Mouse (Mus musculus): ENCODE measurements at regions not wholly inside any gene's neighbourhood (a gene's known extent, or its start where the extent isn't known, plus 50 kb on each side); places are given as distances from the start of the nearest gene placed in this dataset.
A peak's percentile ranks its signal among the peaks of the same experiment; 100 is the strongest.

DNA sequence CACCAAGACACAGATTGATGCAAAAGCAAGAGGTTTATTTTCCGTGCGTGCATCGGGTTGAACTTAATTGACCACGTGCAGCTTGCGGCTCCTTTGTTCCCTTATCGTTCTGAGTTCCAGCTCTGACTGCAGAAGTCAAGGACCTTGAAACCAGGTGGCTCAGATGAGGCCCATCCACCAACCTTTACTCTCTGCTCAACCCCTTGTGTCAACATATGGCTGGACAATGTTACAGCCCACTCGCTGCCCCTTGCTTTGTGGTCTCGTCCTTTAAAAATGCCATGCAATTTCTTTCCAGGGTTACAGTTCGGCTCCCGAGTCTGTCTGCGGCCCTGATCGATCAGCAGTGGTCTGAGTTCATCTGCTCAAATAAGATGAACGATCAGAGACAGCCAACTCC is 175.2 kb upstream of the Foxn2 start:
- ATAC-seq (ENCODE audit: low read depth) (no peak), DNase-seq (ENCODE audit: low spot score) (no peak)
- Histone ChIP-seq H3K27me3 (replicated peaks; ENCODE audit: control insufficient read depth, insufficient read depth, low read length) (no peaks in the 10 kb centered on the region), H3K27ac (replicated peaks; ENCODE audit: low read depth, low read length) (no peak overlapping the region), H3K4me2 (ENCODE audit: low read depth, low read length) (no peak overlapping the region), H3K36me3 (ENCODE audit: control insufficient read depth, insufficient read depth, low read length) (no peaks in the 10 kb centered on the region), H3K9me3 (ENCODE audit: control insufficient read depth, low read length) (no peaks in the 10 kb centered on the region), H3K9ac (ENCODE audit: low read depth, low read length) (no peak overlapping the region), H3K4me1 (ENCODE audit: control insufficient read depth, insufficient read depth, low read length) (0 out of 2 replicates have a peak, but pooled peaks cover 4% of the 10 kb centered on the region), H3K4me3 (ENCODE audit: low read depth, low read length) (no peak overlapping the region)
- 88% methylated on average over 13 of the region's 13 CpGs for WGBS

DNA sequence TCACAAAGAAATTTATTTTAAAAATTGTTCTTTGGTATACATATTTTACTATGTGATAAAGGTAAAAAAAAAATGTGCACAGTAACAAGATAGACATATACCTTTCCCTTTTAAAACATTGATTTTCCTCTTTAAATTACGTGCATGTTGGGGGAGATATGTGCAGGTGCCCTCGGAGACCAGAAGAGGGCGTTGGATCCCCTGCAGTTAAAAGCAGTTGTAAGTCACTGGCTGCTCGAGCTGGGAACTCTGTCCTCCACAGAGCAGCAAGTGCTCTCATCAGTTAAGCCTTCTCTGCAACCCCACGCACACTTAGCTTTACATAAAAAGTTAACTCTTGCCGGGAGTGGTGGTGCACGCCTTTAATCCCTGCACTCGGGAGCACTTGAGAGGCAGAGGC is 172.3 kb upstream of the Foxn2 start:
- DNase-seq (ENCODE audit: low spot score) = no peak
- no peak for ATAC-seq (ENCODE audit: low read depth)
- H3K27ac ChIP-seq (replicated peaks; ENCODE audit: low read depth, low read length) = no peak overlapping the region
- H3K4me3 ChIP-seq (ENCODE audit: low read depth, low read length) = no peak overlapping the region
- H3K9me3 ChIP-seq (ENCODE audit: control insufficient read depth, low read length) = no peaks in the 10 kb centered on the region
- no peaks in the 10 kb centered on the region for H3K36me3 ChIP-seq (ENCODE audit: control insufficient read depth, insufficient read depth, low read length)
- no peaks in the 10 kb centered on the region for H3K4me1 ChIP-seq (ENCODE audit: control insufficient read depth, insufficient read depth, low read length)
- H3K4me2 ChIP-seq (ENCODE audit: low read depth, low read length) = no peak overlapping the region
- 83% methylated on average over 8 of the region's 8 CpGs for WGBS
- no peaks in the 10 kb centered on the region for H3K27me3 ChIP-seq (replicated peaks; ENCODE audit: control insufficient read depth, insufficient read depth, low read length)
- no peak overlapping the region for H3K9ac ChIP-seq (ENCODE audit: low read depth, low read length)

DNA sequence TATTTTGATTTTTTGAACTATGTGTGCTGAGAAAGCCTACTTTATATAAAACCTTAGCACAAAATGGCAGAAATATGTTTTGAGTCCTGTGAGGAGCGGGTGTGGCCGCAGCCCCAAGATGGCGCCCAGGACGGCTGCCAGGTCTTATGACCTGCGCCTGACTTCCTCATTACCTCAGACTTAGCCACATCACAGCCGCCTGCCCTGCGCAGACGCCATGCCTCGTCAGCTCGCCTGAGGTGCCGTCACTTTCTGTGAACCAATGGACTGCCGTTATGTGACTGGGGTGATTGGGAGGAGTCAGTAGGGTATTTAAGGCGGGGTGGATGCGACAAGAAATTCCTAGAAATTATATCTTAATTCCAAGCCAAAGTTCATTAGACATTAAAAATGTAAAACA is 171.7 kb upstream of the Foxn2 start:
- H3K9ac ChIP-seq (ENCODE audit: low read depth, low read length) = no peak overlapping the region
- no peak overlapping the region for H3K4me3 ChIP-seq (ENCODE audit: low read depth, low read length)
- no peak overlapping the region for H3K27ac ChIP-seq (replicated peaks; ENCODE audit: low read depth, low read length)
- H3K36me3 ChIP-seq (ENCODE audit: control insufficient read depth, insufficient read depth, low read length) = no peaks in the 10 kb centered on the region
- H3K4me2 ChIP-seq (ENCODE audit: low read depth, low read length) = no peak overlapping the region
- 97% methylated on average over 14 of the region's 14 CpGs for WGBS
- ATAC-seq (ENCODE audit: low read depth) (no peak), DNase-seq (ENCODE audit: low spot score) (no peak)
- no peaks in the 10 kb centered on the region for H3K4me1 ChIP-seq (ENCODE audit: control insufficient read depth, insufficient read depth, low read length)
- no peaks in the 10 kb centered on the region for H3K9me3 ChIP-seq (ENCODE audit: control insufficient read depth, low read length)
- no peaks in the 10 kb centered on the region for H3K27me3 ChIP-seq (replicated peaks; ENCODE audit: control insufficient read depth, insufficient read depth, low read length)

DNA sequence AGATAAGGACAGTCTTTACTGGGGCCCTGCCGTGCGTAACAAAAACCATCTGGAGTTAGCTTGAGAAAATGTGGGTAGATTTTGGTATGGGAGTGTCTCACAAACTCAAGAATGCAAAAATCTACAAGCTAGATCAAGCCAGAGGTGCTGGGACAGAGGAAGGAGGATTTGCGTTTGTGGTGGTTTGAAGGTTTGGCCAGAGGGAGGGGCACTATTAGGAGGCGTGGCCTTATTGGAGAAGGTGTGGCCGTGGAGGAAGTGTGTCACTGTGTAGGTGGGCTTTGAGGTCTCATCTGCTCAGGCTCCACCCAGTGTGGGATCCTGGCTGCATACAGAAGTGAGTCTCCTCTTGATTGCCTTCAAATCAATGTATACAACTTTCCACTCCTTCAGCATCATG is 169.6 kb upstream of the Foxn2 start:
- DNase-seq (ENCODE audit: low spot score) (no peak), ATAC-seq (ENCODE audit: low read depth) (no peak)
- H3K4me2 ChIP-seq (ENCODE audit: low read depth, low read length) = no peak overlapping the region
- no peak overlapping the region for H3K4me3 ChIP-seq (ENCODE audit: low read depth, low read length)
- H3K27me3 ChIP-seq (replicated peaks; ENCODE audit: control insufficient read depth, insufficient read depth, low read length) = no peaks in the 10 kb centered on the region
- no peaks in the 10 kb centered on the region for H3K4me1 ChIP-seq (ENCODE audit: control insufficient read depth, insufficient read depth, low read length)
- no peak overlapping the region for H3K27ac ChIP-seq (replicated peaks; ENCODE audit: low read depth, low read length)
- 66% methylated on average over 5 of the region's 5 CpGs for WGBS
- H3K9ac ChIP-seq (ENCODE audit: low read depth, low read length) = no peak overlapping the region
- no peaks in the 10 kb centered on the region for H3K36me3 ChIP-seq (ENCODE audit: control insufficient read depth, insufficient read depth, low read length)
- H3K9me3 ChIP-seq (ENCODE audit: control insufficient read depth, low read length) = no peaks in the 10 kb centered on the region

DNA sequence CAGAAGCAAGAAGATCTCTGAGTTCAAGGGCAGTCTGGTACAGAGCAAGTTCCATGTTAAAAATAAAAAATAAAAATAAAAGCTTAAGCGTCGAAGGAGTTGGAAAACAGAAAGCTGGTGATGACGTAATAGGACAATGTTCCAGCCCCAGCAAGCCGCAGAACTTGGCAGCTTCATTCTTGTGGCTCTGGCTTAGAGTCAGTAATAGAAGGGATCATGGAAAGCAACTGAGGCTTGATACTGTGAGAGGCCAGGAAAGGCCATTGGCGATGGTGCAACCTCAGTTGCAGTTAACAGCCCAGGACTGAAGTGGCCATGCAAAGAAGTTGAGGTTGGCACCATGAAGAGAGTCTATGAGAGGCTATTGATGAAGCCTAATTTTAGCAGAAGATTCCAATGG is 168.3 kb upstream of the Foxn2 start:
- Histone ChIP-seq H3K9ac (ENCODE audit: low read depth, low read length) (no peak overlapping the region), H3K27me3 (replicated peaks; ENCODE audit: control insufficient read depth, insufficient read depth, low read length) (no peaks in the 10 kb centered on the region), H3K36me3 (ENCODE audit: control insufficient read depth, insufficient read depth, low read length) (no peaks in the 10 kb centered on the region), H3K27ac (replicated peaks; ENCODE audit: low read depth, low read length) (no peak overlapping the region), H3K4me3 (ENCODE audit: low read depth, low read length) (no peak overlapping the region), H3K9me3 (ENCODE audit: control insufficient read depth, low read length) (no peaks in the 10 kb centered on the region), H3K4me2 (ENCODE audit: low read depth, low read length) (no peak overlapping the region), H3K4me1 (ENCODE audit: control insufficient read depth, insufficient read depth, low read length) (no peaks in the 10 kb centered on the region)
- 93% methylated on average over 5 of the region's 5 CpGs for WGBS
- ATAC-seq (ENCODE audit: low read depth) (no peak), DNase-seq (ENCODE audit: low spot score) (no peak)

DNA sequence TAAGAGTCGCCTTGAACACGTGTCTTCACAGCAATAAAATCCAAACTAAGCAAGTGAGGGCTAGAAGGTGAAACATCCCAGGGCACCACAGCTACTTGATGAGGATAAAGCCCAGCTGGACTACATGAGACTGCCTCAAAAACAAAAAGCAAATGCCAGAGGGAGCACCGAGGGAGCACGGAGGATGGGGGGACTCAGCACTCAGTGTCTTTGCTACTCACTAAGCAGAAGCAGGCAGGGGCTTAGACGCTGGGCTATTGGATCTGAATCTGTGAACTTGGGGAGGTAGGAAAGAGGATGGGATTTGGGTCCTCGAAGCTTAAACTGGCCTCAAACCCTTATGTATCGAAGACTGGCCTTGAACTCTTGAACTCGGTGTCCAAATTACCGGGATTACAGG is 167.0 kb upstream of the Foxn2 start:
- Histone ChIP-seq H3K9me3 (ENCODE audit: control insufficient read depth, low read length) (no peaks in the 10 kb centered on the region), H3K36me3 (ENCODE audit: control insufficient read depth, insufficient read depth, low read length) (no peaks in the 10 kb centered on the region), H3K4me2 (ENCODE audit: low read depth, low read length) (no peak overlapping the region), H3K9ac (ENCODE audit: low read depth, low read length) (no peak overlapping the region), H3K4me3 (ENCODE audit: low read depth, low read length) (no peak overlapping the region), H3K27me3 (replicated peaks; ENCODE audit: control insufficient read depth, insufficient read depth, low read length) (no peaks in the 10 kb centered on the region), H3K27ac (replicated peaks; ENCODE audit: low read depth, low read length) (no peak overlapping the region), H3K4me1 (ENCODE audit: control insufficient read depth, insufficient read depth, low read length) (no peaks in the 10 kb centered on the region)
- WGBS = 90% methylated on average over 9 of the region's 9 CpGs
- ATAC-seq (ENCODE audit: low read depth) (no peak), DNase-seq (ENCODE audit: low spot score) (no peak)

DNA sequence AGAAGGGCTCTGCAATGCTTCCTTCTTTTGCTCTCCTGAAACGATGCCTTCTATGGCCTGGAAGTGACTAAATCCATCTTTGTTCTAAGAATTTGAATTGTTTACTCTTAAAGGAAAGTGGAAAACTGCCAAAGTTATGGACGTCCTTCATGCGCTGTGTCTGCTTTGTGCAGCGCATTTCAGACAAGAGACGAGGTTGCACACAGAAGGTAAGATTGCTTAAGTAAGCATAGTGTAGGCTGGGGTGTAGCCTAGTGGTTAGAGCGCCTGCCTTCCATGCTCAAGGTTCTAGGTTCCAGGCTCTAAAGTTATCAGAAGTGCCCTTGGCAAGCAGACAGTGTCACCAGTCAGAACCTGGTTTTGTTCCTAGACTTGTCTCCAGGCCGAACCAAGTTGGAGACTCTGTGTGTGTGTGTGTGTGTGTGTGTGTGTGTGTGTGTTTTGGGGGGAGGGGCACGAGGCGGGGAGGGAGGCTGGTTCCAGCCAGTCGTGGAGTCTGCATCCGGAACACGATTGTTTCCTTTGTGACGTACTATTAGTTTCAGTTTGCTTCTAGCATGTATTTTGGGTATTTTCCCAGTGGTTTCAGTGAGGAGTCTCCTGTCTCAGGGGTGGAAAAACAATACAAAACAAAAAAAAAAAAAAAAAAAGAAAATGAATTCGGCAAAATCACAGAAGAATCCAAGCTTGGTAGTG is 166.4 kb upstream of the Foxn2 start:
- peak; percentile 41 for DNase-seq (ENCODE audit: low spot score)
- Histone ChIP-seq H3K9me3 (ENCODE audit: control insufficient read depth, low read length) (no peaks in the 10 kb centered on the region), H3K4me3 (ENCODE audit: low read depth, low read length) (no peak overlapping the region), H3K4me1 (ENCODE audit: control insufficient read depth, insufficient read depth, low read length) (no peaks in the 10 kb centered on the region), H3K27ac (replicated peaks; ENCODE audit: low read depth, low read length) (0 out of 2 replicates have a peak overlapping the region, but pooled peaks have one; percentile 15), H3K4me2 (ENCODE audit: low read depth, low read length) (no peak overlapping the region), H3K27me3 (replicated peaks; ENCODE audit: control insufficient read depth, insufficient read depth, low read length) (no peaks in the 10 kb centered on the region), H3K36me3 (ENCODE audit: control insufficient read depth, insufficient read depth, low read length) (no peaks in the 10 kb centered on the region), H3K9ac (ENCODE audit: low read depth, low read length) (no peak overlapping the region)
- no peak for ATAC-seq (ENCODE audit: low read depth)
- WGBS = 66% methylated on average over 14 of the region's 14 CpGs

DNA sequence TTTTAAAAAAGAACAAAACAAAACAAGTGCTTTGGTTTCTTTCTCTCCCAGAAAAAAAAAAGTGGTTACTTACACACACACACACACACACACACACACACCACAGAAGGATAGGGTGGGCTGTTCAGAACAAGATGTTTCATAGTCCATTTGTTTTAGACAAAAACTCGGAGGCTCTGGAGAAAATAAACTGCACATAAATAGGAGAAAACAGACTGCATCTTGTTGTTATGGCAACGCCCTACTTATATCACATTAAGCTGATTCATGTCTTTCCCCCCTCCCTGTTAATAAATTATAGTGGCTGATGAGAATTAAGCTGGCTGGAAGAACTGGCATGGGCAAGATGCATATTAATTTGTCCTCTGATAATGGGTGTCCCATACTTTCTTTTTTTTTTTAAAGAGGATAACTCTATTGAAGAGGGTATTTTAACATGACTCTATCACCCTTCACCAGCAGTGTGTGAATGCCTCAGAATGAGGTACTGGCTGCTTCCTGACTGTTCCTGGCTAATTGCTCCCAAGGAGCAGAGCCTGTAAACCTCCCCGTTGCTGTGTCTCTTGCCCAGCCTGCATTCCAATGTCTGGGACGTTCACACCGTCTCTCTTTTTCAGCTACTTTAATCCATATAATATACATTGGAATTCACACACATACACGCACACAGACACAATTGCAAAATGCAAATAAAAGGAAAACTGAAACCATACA is 165.6 kb upstream of the Foxn2 start:
- Histone ChIP-seq H3K27ac (replicated peaks; ENCODE audit: low read depth, low read length) (no peak overlapping the region), H3K9me3 (ENCODE audit: control insufficient read depth, low read length) (no peaks in the 10 kb centered on the region), H3K4me1 (ENCODE audit: control insufficient read depth, insufficient read depth, low read length) (no peaks in the 10 kb centered on the region), H3K9ac (ENCODE audit: low read depth, low read length) (no peak overlapping the region), H3K27me3 (replicated peaks; ENCODE audit: control insufficient read depth, insufficient read depth, low read length) (no peaks in the 10 kb centered on the region), H3K4me3 (ENCODE audit: low read depth, low read length) (no peak overlapping the region), H3K4me2 (ENCODE audit: low read depth, low read length) (no peak overlapping the region), H3K36me3 (ENCODE audit: control insufficient read depth, insufficient read depth, low read length) (no peaks in the 10 kb centered on the region)
- WGBS = 51% methylated on average over 6 of the region's 6 CpGs
- DNase-seq (ENCODE audit: low spot score) (peak; percentile 67), ATAC-seq (ENCODE audit: low read depth) (peak; percentile 37; the same call in 1 of the 2 replicates)

DNA sequence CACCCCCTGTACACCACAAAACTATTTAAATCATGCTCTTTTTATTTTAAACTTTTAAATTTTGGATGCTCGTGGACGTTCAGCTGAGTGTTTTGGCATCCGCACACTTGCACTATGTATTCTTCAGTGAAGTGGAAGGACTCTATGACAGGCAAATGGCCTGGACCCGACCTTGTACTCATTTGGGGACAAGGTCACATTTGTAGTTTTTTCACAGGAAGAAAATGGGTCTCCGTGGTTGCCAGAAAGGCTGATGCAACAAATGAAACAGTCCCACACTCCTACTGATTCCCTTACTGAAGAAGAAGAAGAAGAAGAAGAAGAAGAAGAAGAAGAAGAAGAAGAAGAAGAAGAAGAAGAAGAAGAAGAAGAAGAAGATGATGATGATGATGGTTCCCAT is 160.9 kb upstream of the Foxn2 start:
- H3K9me3 ChIP-seq (ENCODE audit: control insufficient read depth, low read length) = 0 out of 2 replicates have a peak, but pooled peaks cover 3% of the 10 kb centered on the region
- DNase-seq (ENCODE audit: low spot score) (no peak), ATAC-seq (ENCODE audit: low read depth) (no peak)
- 77% methylated on average over 5 of the region's 5 CpGs for WGBS
- no peak overlapping the region for H3K4me2 ChIP-seq (ENCODE audit: low read depth, low read length)
- H3K27ac ChIP-seq (replicated peaks; ENCODE audit: low read depth, low read length) = no peak overlapping the region
- no peak overlapping the region for H3K4me3 ChIP-seq (ENCODE audit: low read depth, low read length)
- H3K4me1 ChIP-seq (ENCODE audit: control insufficient read depth, insufficient read depth, low read length) = no peaks in the 10 kb centered on the region
- no peak overlapping the region for H3K9ac ChIP-seq (ENCODE audit: low read depth, low read length)
- no peaks in the 10 kb centered on the region for H3K36me3 ChIP-seq (ENCODE audit: control insufficient read depth, insufficient read depth, low read length)
- no peaks in the 10 kb centered on the region for H3K27me3 ChIP-seq (replicated peaks; ENCODE audit: control insufficient read depth, insufficient read depth, low read length)
